Mouse (Mus musculus): ENCODE measurements at regions not wholly inside any gene's neighbourhood (a gene's known extent, or its start where the extent isn't known, plus 50 kb on each side); places are given as distances from the start of the nearest gene placed in this dataset.

DNA sequence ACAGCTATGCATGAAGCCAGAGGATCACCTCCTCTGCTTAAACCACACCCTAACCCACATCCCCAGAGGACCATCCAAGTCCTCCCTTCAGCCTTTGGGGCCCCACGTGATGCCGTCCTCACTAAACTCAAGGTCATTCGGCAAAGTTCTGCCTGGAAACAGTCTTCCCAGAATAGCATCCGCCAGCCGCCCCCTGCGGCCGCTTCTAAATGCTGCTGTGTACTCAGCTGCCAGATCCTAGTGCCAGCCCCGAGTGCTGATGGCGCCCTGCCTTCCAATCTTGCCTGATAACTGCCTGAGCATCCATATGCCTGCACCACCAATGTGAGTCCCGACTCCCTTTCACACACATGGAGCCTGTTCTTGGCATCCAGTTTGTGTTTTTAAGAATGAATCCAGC, 247.9 kb upstream of the Sulf2 start:
- no peak for DNase-seq (ENCODE audit: low spot score)

- DNase-seq (ENCODE audit: low spot score), result no peak
Observed at GRCm38 (mm10) chr2:166401860-166402259, 246.4 kb upstream of the Sulf2 start.

DNA sequence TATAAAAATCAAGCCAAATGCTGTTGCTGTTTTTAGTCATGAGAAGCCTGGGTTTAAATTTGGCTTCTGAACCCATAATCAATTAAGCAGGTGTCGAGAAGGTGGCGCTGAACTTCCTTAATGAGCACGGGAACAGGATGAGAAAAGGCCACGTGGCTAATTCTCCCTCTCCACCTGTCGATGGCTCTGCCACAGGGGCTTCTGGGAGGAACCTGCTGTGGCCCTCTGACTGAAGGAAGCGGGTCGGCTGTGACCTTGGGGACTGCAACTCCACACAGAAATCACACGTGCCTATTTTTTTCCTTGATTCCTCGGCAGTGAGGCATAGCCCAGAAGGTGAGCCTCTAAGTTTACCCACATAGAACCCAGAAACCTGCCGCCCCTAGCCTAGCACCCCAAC, 244.8 kb upstream of the Sulf2 start:
- no peak for DNase-seq (ENCODE audit: low spot score)

GRCm38 (mm10) chr2:166399140-166399830, 243.8 kb upstream of the Sulf2 start:
- peak; percentile 59 for DNase-seq (ENCODE audit: low spot score)

DNA sequence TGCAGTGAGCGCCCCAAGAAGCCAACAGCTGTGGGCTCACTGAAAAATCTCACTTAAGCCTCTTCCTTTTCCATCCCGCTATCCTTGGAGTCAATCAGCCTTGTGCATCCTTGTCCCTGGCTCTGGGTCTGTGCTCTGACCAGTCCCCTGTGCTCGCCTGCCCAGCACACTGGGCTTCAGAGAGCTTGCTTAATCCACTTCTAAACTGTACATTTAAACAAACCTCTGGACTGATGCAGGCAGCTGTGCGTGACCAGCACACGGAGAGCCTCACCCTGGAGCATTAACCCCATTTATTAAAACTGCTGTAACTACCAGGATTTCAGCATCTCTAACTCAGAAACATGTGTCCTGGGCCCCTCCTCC, 243.3 kb upstream of the Sulf2 start:
- DNase-seq (ENCODE audit: low spot score), result no peak

GRCm38 (mm10) chr2:166398156-166398555, 242.7 kb upstream of the Sulf2 start:
- no peak for DNase-seq (ENCODE audit: low spot score)

- peak; percentile 55 for DNase-seq (ENCODE audit: low spot score)
Observed at GRCm38 (mm10) chr2:166394666-166395065, 239.2 kb upstream of the Sulf2 start.

- DNase-seq (ENCODE audit: low spot score), result no peak
Observed at GRCm38 (mm10) chr2:166391176-166391575, 235.7 kb upstream of the Sulf2 start.

DNA sequence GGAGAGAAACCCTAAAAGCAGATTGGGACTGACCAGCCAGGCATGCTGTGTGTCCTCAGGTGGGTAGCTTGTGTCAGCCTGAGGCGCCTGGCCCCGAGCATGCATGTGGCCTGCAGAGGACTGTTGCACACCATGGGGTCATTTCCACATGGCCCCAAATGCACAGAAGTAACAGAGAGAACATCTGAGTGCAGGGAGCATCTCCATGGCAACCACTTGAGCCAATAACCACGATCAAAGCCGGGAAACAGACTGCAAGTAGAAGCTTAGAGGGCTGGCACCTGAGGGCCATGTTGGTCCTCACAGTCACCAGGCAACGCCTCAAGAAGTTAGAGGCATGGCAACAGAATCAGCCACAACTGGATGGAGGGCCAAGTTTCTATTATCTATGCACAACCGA, 232.6 kb upstream of the Sulf2 start:
- peak; percentile 67 for DNase-seq (ENCODE audit: low spot score)

GRCm38 (mm10) chr2:166386817-166387216, 231.4 kb upstream of the Sulf2 start:
- DNase-seq (ENCODE audit: low spot score), result no peak

- peak; percentile 51 for DNase-seq (ENCODE audit: low spot score)
Observed at GRCm38 (mm10) chr2:166384583-166384982, 229.1 kb upstream of the Sulf2 start.

DNA sequence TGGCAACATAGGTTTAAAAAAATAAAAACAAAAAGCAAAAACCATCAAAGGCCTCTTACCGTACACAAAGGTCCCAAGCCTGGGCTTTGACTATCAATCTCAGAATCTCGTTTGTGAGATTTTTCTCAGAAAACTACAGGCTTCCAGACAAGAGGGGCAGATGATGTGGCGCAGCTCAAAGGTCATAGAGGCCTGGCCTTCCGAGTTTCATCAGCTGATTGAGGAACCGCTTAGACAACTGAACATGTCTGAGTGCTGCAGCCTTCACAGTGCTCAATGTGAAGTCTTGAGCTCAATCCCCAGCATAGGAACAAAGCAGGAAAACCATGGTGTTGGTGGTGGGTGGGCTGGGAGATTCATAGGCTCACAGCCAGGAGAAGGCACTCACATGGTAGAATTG, 227.9 kb upstream of the Sulf2 start:
- no peak for DNase-seq (ENCODE audit: low spot score)

GRCm38 (mm10) chr2:166382180-166382579, 226.7 kb upstream of the Sulf2 start:
- no peak for DNase-seq (ENCODE audit: low spot score)

DNA sequence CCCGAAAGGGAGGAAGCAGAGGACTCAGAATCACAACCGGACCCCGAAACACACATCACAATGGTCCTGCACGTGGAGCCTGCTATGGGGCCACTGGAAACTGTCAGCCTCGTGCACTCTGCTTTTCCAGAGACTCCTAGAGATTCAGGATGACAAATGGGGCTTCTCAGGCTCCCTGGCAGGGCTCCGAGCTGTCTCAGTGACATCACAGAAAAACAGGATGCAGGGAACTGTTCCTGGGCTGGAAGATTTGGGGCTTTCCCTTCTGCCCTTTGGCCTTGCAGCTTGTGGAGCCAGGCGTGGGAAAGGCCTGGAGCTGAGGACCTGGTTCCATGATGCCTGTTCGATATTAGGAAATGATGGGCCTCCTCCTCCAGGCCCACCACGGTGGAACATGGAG, 225.4 kb upstream of the Sulf2 start:
- no peak for DNase-seq (ENCODE audit: low spot score)

- no peak for DNase-seq (ENCODE audit: low spot score)
Observed at GRCm38 (mm10) chr2:166378325-166378724, 222.9 kb upstream of the Sulf2 start.

DNA sequence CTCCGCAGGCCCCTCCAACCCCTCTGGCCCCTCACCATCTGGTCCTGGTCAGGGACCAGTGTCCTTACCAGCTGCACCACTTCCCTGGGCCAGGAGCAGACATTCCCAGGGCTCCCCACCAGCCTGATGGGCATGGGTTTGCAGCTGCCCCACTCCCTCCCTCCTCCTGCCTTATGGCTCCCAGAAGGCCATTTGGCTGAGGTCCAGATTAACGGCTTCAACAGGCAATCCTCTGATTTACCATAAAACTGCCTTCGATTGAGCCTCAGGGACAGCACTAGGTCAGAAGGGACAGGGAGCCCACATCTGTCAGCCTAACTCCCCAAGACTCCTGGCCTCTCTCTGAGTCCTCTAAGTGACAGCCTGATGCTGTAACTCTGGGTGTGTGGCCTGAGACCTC, 221.9 kb upstream of the Sulf2 start:
- peak; percentile 49 for DNase-seq (ENCODE audit: low spot score)

GRCm38 (mm10) chr2:166375639-166376038, 220.2 kb upstream of the Sulf2 start:
- no peak for DNase-seq (ENCODE audit: low spot score)

DNA sequence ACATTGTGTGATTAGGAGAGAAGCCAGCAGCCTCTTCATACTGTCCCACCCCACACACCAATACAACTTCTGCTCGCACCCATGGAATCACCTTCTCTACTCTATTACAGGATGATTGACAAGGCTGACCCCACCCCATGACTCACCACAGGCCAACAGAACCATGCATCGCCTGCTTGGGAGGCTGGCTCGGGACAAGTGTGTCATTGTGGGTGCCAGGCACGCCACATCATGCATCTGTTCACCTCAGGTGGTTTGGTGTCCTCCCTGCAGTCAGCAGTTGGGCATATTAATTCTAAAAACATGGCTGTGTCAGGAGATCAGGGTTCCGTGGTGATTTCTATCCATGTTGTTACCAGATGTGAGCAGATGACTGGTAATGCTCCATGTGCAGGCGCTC, 215.3 kb upstream of the Sulf2 start:
- no peak for DNase-seq (ENCODE audit: low spot score)

DNA sequence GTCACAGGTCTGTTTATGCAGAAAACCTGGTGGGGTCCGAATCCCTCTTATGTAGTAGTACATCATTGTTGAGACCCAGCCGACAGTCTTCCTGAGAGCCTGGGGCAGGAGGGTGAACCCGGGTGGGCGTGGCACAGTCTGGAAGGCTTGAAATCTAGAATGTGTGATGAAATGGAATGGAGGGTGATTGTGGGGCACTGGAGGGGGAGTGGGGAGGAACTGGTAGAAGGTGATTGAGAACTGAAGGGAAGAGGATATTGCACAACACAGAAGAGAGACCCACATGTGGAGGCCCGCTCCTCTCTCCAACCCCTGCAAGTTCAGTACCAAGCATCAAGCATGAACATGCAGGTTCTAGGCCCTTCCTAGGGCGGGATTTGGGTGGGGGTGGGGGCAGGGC, 206.2 kb upstream of the Sulf2 start:
- DNase-seq (ENCODE audit: low spot score), result no peak

- DNase-seq (ENCODE audit: low spot score), result no peak
Observed at GRCm38 (mm10) chr2:166360786-166361185, 205.3 kb upstream of the Sulf2 start.

DNA sequence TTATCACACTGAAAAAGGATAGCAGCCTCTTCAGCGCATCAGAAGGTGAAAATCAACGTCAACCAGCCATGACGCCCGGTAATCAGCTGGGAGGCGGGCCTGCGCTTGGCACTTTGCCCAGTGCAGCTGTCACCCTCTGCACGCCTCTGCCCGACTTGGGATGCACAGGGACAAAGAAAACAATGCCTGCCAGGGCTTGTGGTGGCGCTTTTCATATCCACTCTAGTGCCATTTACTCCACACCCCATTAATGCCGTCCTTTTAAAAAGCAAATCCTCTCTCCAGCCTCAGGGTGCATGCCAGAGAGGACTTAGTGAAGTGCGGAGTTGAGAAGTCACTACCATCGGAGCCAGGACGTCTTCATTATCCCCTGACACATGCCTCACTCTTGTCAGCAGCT, 204.5 kb upstream of the Sulf2 start:
- no peak for DNase-seq (ENCODE audit: low spot score)

- no peak for DNase-seq (ENCODE audit: low spot score)
Observed at GRCm38 (mm10) chr2:166357824-166358223, 202.4 kb upstream of the Sulf2 start.

GRCm38 (mm10) chr2:166355944-166356343, 200.5 kb upstream of the Sulf2 start:
- no peak for DNase-seq (ENCODE audit: low spot score)

DNA sequence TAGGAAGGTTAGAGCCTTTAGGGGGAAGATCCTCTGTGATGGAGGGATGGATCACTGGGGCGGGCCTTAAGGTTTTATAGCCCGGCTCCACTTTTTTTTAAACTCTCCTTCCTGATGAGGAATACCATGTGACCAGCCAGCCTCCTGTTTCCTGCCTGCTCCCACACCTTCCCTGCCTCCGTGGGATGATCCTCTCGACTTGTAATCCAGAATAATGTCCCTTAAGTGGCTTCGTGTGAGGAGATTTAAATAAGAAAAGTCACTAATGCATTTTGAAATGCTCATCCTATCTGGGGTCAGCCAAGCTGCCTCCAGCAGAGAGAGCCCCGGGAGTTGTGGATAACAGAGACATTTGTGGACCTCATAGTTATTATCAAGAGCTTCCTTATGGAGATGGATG, 200.0 kb upstream of the Sulf2 start:
- DNase-seq (ENCODE audit: low spot score), result no peak

GRCm38 (mm10) chr2:166354391-166354790, 198.9 kb upstream of the Sulf2 start:
- no peak for DNase-seq (ENCODE audit: low spot score)
